ENCODE assay signal across 8 mouse cellular contexts in the genomic region with DNA sequence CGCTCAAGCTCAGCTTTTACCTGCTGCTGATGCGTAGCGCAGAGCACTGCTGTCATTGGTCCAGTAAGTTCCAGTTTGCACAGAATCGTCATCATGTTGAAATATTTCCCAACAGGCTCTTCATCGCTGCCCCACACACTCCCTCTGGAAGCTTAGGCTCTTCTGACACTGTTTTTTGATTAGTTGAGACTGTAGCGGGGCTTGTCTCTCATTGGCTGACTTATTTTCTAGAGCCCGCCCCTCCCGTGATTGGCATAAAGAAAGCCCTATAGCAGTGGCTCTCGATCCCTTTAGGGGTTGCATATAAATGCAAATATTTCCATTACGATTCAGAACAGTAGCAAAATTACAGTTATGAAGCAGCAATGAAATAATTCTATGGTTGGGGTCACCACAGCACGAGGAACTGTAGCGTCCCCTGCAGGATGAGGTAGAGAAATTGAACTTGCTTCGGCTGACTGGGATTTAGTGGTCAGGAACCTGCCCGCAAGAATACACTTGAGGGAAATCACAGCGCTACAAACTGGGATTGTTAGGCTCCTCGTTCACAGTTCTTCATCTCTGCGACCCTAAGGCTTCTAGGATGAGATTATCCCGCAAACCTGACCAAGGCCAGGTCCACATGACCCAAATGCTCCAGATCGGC. TPM values are rescaled to one million over a fixed set of nuclear protein-coding genes. Genes with fewer than 3 reads are reported as not detected.
DNase-seq lines count a peak whose midpoint lies in the region; ATAC-seq lines count a peak whose summit lies in the region.

No protein-coding gene starts in this region.

- H3K36me3 ChIP-seq in heart, embryonic 15.5 days = no peaks in the 10 kb centered on the region
- H3K36me3 ChIP-seq in hindbrain, embryonic 10.5 days = no peaks in the 10 kb centered on the region

- H3K4me1 ChIP-seq in heart, embryonic 15.5 days (replicated peaks) = peaks cover 7% of the 10 kb centered on the region
- peaks cover 20% of the 10 kb centered on the region for H3K4me1 ChIP-seq in hindbrain, embryonic 10.5 days (replicated peaks)

- H3K9ac ChIP-seq in heart, embryonic 15.5 days = no peak overlapping the region

- intact Hi-C loops in heart, postnatal 25 days (cut with DNase I) = loop anchor here (2.0 to 5.0 kb wide), 2 partner anchors 36 to 107 kb away; no protein-coding TSS in a partner anchor

- peaks cover 38% of the 10 kb centered on the region for H3K27me3 ChIP-seq in heart, embryonic 15.5 days
- peaks cover 70% of the 10 kb centered on the region for H3K27me3 ChIP-seq in hindbrain, embryonic 10.5 days (ENCODE audit: insufficient read depth, poor library complexity, severe bottlenecking)

- 36% methylated on average over 19 of the region's 19 CpGs for WGBS in heart, embryonic 15.5 days
- WGBS in hindbrain, embryonic 10.5 days = 30% methylated on average over 19 of the region's 19 CpGs

- H3K27ac ChIP-seq in heart, embryonic 15.5 days = no peak overlapping the region
- H3K27ac ChIP-seq in hindbrain, embryonic 10.5 days = no peak overlapping the region

- H3K4me3 ChIP-seq in heart, embryonic 15.5 days = peak overlapping the region; percentile 36
- H3K4me3 ChIP-seq in hindbrain, embryonic 10.5 days = peak overlapping the region; percentile 44

- H3K9me3 ChIP-seq in heart, embryonic 15.5 days (replicated peaks) = no peaks in the 10 kb centered on the region
- H3K9me3 ChIP-seq in hindbrain, embryonic 10.5 days = no peaks in the 10 kb centered on the region

- no peak for ATAC-seq in heart, embryonic 15.5 days (replicated peaks; ENCODE audit: insufficient number of reproducible peaks, insufficient read depth, low FRiP score, low read depth)

- peak overlapping the region; percentile 43 for H3K4me2 ChIP-seq in heart, embryonic 15.5 days

- no peak for DNase-seq in heart, postnatal 25 days (ENCODE audit: low spot score)
- DNase-seq in embryo, embryonic 10 days (ENCODE audit: low spot score) = peak; percentile 45
- DNase-seq in hindbrain, embryonic 10.5 days (ENCODE audit: low spot score) = peak; percentile 58
- peak; percentile 78 to 80 for DNase-seq in left cerebral cortex, adult 8-10 months (ENCODE audit: low spot score in 2 of 2)
- peak; percentile 76 for DNase-seq in lung, postnatal 25 days (ENCODE audit: low spot score)
- DNase-seq in right cerebral cortex, postnatal 25 days = peak; percentile 71
- no peak for DNase-seq in urinary bladder, adult 18-20 months (ENCODE audit: low spot score in 2 of 2)

RNA-seq across cellular contexts. Expression of a gene that starts 5.3 kb away (rescaled TPM):
- polyA plus RNA-seq in heart, embryonic 15.5 days (2015; fragmentation: Nextera tagmentation; extraction: Ambion mirVana) = 33.5 and 38.7 TPM in 2 replicates
- 10 to 100 TPM; 17.7 to 21.4 TPM for total RNA-seq in heart, postnatal 25 days (2021)
- 19.8 and 21.0 TPM in 2 replicates for polyA plus RNA-seq in hindbrain, embryonic 10.5 days (2016; fragmentation: Nextera tagmentation; extraction: Ambion mirVana)
- 10 to 100 TPM; 33.9 to 36.5 (median 34.8) TPM for total RNA-seq in left cerebral cortex, adult 8-10 months (2022)

RNA-seq across cellular contexts. Expression of a gene that starts 6.1 kb away (rescaled TPM):
- 0.08 TPM in 1 of 2 replicates, not detected in the other for polyA plus RNA-seq in heart, embryonic 15.5 days (2015; fragmentation: Nextera tagmentation; extraction: Ambion mirVana)
- total RNA-seq in heart, postnatal 25 days (2021) = not detected
- polyA plus RNA-seq in hindbrain, embryonic 10.5 days (2016; fragmentation: Nextera tagmentation; extraction: Ambion mirVana) = 0.11 and 0.39 TPM in 2 replicates
- 1 to 10 TPM in 2 of 4 experiments, under 1 TPM in 2; 0.84 to 2.4 (median 1.1) TPM for total RNA-seq in left cerebral cortex, adult 8-10 months (2022)

RNA-seq across cellular contexts. Expression of a gene that starts 7.0 kb away (rescaled TPM):
- polyA plus RNA-seq in heart, embryonic 15.5 days (2015; fragmentation: Nextera tagmentation; extraction: Ambion mirVana) = 0.23 TPM in 1 of 2 replicates, not detected in the other
- not detected for total RNA-seq in heart, postnatal 25 days (2021)
- 1.6 and 2.5 TPM in 2 replicates for polyA plus RNA-seq in hindbrain, embryonic 10.5 days (2016; fragmentation: Nextera tagmentation; extraction: Ambion mirVana)
- total RNA-seq in left cerebral cortex, adult 8-10 months (2022) = 10 to 100 TPM in 2 of 4 experiments, 1 to 10 TPM in 2; 9.3 to 11.0 (median 10.0) TPM

RNA-seq across cellular contexts. Expression of a gene that starts 10.9 kb away (rescaled TPM):
- 62.0 and 71.0 TPM in 2 replicates for polyA plus RNA-seq in heart, embryonic 15.5 days (2015; fragmentation: Nextera tagmentation; extraction: Ambion mirVana)
- 10 to 100 TPM; 18.6 to 23.3 TPM for total RNA-seq in heart, postnatal 25 days (2021)
- polyA plus RNA-seq in hindbrain, embryonic 10.5 days (2016; fragmentation: Nextera tagmentation; extraction: Ambion mirVana) = 116 and 131 TPM in 2 replicates
- 10 to 100 TPM; 71.2 to 78.7 (median 72.8) TPM for total RNA-seq in left cerebral cortex, adult 8-10 months (2022)

RNA-seq across cellular contexts. Expression of a gene that starts 17.9 kb away (rescaled TPM):
- 28.5 and 29.0 TPM in 2 replicates for polyA plus RNA-seq in heart, embryonic 15.5 days (2015; fragmentation: Nextera tagmentation; extraction: Ambion mirVana)
- total RNA-seq in heart, postnatal 25 days (2021) = 100 to 1,000 TPM; 104 to 110 TPM
- 12.7 and 14.1 TPM in 2 replicates for polyA plus RNA-seq in hindbrain, embryonic 10.5 days (2016; fragmentation: Nextera tagmentation; extraction: Ambion mirVana)
- total RNA-seq in left cerebral cortex, adult 8-10 months (2022) = 100 to 1,000 TPM; 110 to 142 (median 119) TPM

Comparison
In these comparisons a context has a peak if more than half of its experiments do, and no peak if none do; other contexts are left out.
1. DNase-seq: peak in embryo, embryonic 10 days (single experiment), hindbrain, embryonic 10.5 days (single experiment), left cerebral cortex, adult 8-10 months (2 of 2), lung, postnatal 25 days (single experiment) and right cerebral cortex, postnatal 25 days (single experiment); none in heart, postnatal 25 days (single experiment) and urinary bladder, adult 18-20 months (0 of 2).
2. RNA of a gene that starts 7.0 kb away (total RNA-seq): 9.3 to 11.0 TPM in left cerebral cortex, adult 8-10 months; not detected in heart, postnatal 25 days; every median in the first group is over 4 times any median in the second.